Mouse (Mus musculus) stomach, postnatal 0 days (tissue): ENCODE data around the gene Wdr70.

Source experiments
- CTCF ChIP-seq: IDR thresholded peaks from 2 replicates; pipeline ENCODE4 v1.5.1; 2016; ENCODE audit warnings: antibody characterized with exemption, low read depth, mild to moderate bottlenecking, moderate library complexity
- EP300 ChIP-seq: optimal IDR thresholded peaks from 2 replicates; pipeline ENCODE3; 2016; ENCODE audit warnings: antibody characterized with exemption

- TF ChIP-seq CTCF (no peak), EP300 (no peak)
Observed at GRCm38 (mm10) chr15:7863328-7863727, 235.7 kb downstream of the Wdr70 start.
